Mouse (Mus musculus) lung, adult 2 months (tissue): ENCODE data around the gene Arfrp1.

ENCODE experiments used
- CTCF ChIP-seq: fragments of 200-500 bp; IDR thresholded peaks from 2 replicates; pipeline ENCODE4 v1.5.1; 2011; ENCODE audit warnings: mild to moderate bottlenecking, low read length, control low read depth; ENCODE audit not compliant: insufficient read depth
- POLR2A ChIP-seq: fragments of 200-500 bp; IDR thresholded peaks from 2 replicates; pipeline ENCODE4 v1.6.1; 2011; ENCODE audit warnings: low read depth, mild to moderate bottlenecking, control low read depth, low read length, borderline replicate concordance; ENCODE audit errors: extremely low read depth

DNA sequence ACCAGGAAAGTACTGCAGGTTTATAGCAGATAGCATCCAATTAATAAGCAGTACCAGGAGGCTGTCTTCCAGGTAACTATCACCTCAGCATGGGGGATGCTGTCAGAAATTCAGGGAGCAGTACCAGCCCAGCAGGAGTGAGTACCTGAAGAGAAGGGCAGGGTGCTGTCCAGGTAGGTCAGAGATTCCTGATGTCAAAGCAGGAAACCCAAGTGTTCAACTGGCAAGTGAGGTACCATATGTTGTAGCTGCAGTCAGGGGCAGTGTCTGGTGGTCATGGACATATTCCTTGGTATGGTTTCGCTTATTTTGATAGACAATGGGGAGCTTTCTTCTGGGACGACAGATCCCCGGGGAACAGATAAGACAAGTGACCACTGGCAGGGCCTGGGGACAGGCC, 52.8 kb downstream of the Arfrp1 start:
- TF ChIP-seq POLR2A = no peak
- TF ChIP-seq CTCF = no peak
